Mouse (Mus musculus) stomach, postnatal 0 days (tissue): ENCODE results near the gene Gm21988. TPM values are rescaled to one million over a fixed set of nuclear protein-coding genes. Genes with fewer than 3 reads are reported as not detected.

Experiments
- ATAC-seq: fragments of 200-750 bp; cut with Nextera tagmentation; 2 replicates; pipeline ENCODE4 v1.8.0; 2017; ENCODE audit not compliant: low FRiP score, low TSS enrichment
- DNase-seq: peaks from one replicate; pipeline ENCODE4 v3.0.0-alpha.2; 2016; ENCODE audit warnings: low spot score
- H3K27ac ChIP-seq: fragments of 300-500 bp; sonication (generic); replicated peaks from 2 replicates; pipeline ENCODE4 v1.5.1; 2014; ENCODE audit warnings: mild to moderate bottlenecking, control low read depth
- H3K27me3 ChIP-seq: fragments of 300-500 bp; sonication (generic); 2 replicates; pipeline ENCODE4 v1.6.1; 2014; ENCODE audit warnings: low read length; ENCODE audit not compliant: control insufficient read depth, insufficient read depth
- H3K36me3 ChIP-seq: fragments of 300-500 bp; sonication (generic); 2 replicates; pipeline ENCODE4 v1.6.1; 2014; ENCODE audit warnings: low read length, mixed read lengths; ENCODE audit not compliant: control insufficient read depth, insufficient read depth
- H3K4me1 ChIP-seq: fragments of 300-500 bp; sonication (generic); replicated peaks from 2 replicates; pipeline ENCODE4 v1.6.1; 2014; ENCODE audit warnings: antibody characterized with exemption; ENCODE audit not compliant: control insufficient read depth, insufficient read depth
- H3K4me2 ChIP-seq: fragments of 300-500 bp; sonication (generic); replicated peaks from 2 replicates; pipeline ENCODE4 v1.6.1; 2014; ENCODE audit warnings: low read depth, mild to moderate bottlenecking, control low read depth, moderate library complexity
- H3K4me3 ChIP-seq: fragments of 300-500 bp; sonication (generic); 2 replicates; pipeline ENCODE4 v1.5.1; 2014; ENCODE audit warnings: low read depth, low read length, control low read depth
- H3K9ac ChIP-seq: fragments of 300-500 bp; sonication (generic); 2 replicates; pipeline ENCODE4 v1.6.1; 2014; ENCODE audit warnings: mild to moderate bottlenecking, low read length, control low read depth, mixed read lengths
- H3K9me3 ChIP-seq: fragments of 300-500 bp; sonication (generic); 2 replicates; pipeline ENCODE4 v1.6.1; 2016; ENCODE audit warnings: low read length; ENCODE audit not compliant: control insufficient read depth
- CTCF ChIP-seq: IDR thresholded peaks from 2 replicates; pipeline ENCODE4 v1.5.1; 2016; ENCODE audit warnings: antibody characterized with exemption, low read depth, mild to moderate bottlenecking, moderate library complexity
- EP300 ChIP-seq: optimal IDR thresholded peaks from 2 replicates; pipeline ENCODE3; 2016; ENCODE audit warnings: antibody characterized with exemption
- WGBS: fragments of 180-500 bp; shearing (Covaris S2); extraction: QIAGEN DNeasy Blood & Tissue Kit; methylation state at CpG from one replicate; pipeline ENCODE4 v1.1.7; 2014; 5-methylcytosine and 5-hydroxymethylcytosine counted together
- microRNA counts: library from miRNA; unstranded; fragments of <30 nt; microRNA quantifications from one replicate; lab custom pipeline; 2015
- microRNA-seq: library from miRNA; unstranded; fragments of <30 nt; microRNA quantifications from one replicate; pipeline ENCODE4, GENCODE M21; 2016
- polyA plus RNA-seq: library from polyadenylated mRNA; unstranded; fragments of >200 nt; fragmentation: Nextera tagmentation; extraction: Ambion mirVana; gene quantifications from 2 replicates; pipeline ENCODE4 v1.2.1, GENCODE M21; 2015

Gm21988 gene
- polyA plus RNA-seq, 1 experiment from 2014 or later, result 10.1 TPM

GRCm38 (mm10) chr11:70193354-70194285 lies 46.0 kb downstream of the Gm21988 start:
- TF ChIP-seq EP300 (no peak), CTCF (no peak)
- Histone ChIP-seq H3K9me3 (no peaks in the 10 kb centered on the region), H3K4me2 (no peak overlapping the region), H3K4me3 (no peak overlapping the region), H3K36me3 (no peaks in the 10 kb centered on the region), H3K27ac (peak overlapping the region; percentile 24; the same call in 1 of the 2 replicates), H3K4me1 (peaks cover 4% of the 10 kb centered on the region; the same call in 1 of the 2 replicates), H3K27me3 (no peaks in the 10 kb centered on the region), H3K9ac (no peak overlapping the region)
- ATAC-seq (no peak; the same call in 1 of the 2 replicates), DNase-seq (no peak)
- 26% methylated on average over 11 of the region's 11 CpGs for WGBS

DNA sequence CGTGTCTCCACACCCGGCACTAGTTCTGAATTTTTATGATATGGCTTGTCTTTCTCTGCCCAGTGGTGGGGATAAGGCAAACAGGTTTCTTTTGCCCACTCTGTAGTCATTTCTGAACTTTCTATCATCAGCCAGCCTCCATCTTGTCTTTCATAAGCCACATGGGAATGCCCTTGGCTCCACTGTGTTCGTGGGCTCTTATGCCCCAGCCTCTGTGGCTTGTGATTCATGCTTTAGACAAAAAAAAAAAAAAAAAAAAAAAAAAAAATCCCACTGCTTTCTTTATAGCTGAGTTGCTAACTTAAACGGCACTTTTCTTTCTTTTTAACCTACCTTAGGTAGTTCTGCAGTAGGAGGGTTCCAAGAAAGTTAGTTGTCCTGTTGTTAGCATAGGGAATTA lies 47.5 kb downstream of the Gm21988 start:
- WGBS, result 74% methylated on average over 4 of the region's 4 CpGs
- Histone ChIP-seq H3K4me3 (no peak overlapping the region), H3K36me3 (no peaks in the 10 kb centered on the region), H3K4me1 (peaks cover 4% of the 10 kb centered on the region; the same call in 1 of the 2 replicates), H3K27me3 (no peaks in the 10 kb centered on the region), H3K9ac (no peak overlapping the region), H3K9me3 (no peaks in the 10 kb centered on the region), H3K27ac (no peak overlapping the region), H3K4me2 (no peak overlapping the region)
- ATAC-seq (no peak), DNase-seq (no peak)
- TF ChIP-seq EP300 (no peak), CTCF (no peak)

- H3K4me1 ChIP-seq, result peaks cover 4% of the 10 kb centered on the region; the same call in 1 of the 2 replicates
- no peaks in the 10 kb centered on the region for H3K27me3 ChIP-seq
- TF ChIP-seq CTCF (no peak), EP300 (no peak)
- H3K4me3 ChIP-seq, result no peak overlapping the region
- 57% methylated on average over 6 of the region's 6 CpGs for WGBS
- no peak overlapping the region for H3K4me2 ChIP-seq
- H3K27ac ChIP-seq, result no peak overlapping the region
- H3K9me3 ChIP-seq, result no peaks in the 10 kb centered on the region
- DNase-seq (no peak), ATAC-seq (no peak)
- no peak overlapping the region for H3K9ac ChIP-seq
- no peaks in the 10 kb centered on the region for H3K36me3 ChIP-seq
Measured at GRCm38 (mm10) chr11:70191188-70191587, 48.4 kb downstream of the Gm21988 start.

GRCm38 (mm10) chr11:70189319-70190134 lies 50.1 kb downstream of the Gm21988 start:
- Histone ChIP-seq H3K27me3 (no peaks in the 10 kb centered on the region), H3K9ac (no peak overlapping the region), H3K4me1 (peaks cover 4% of the 10 kb centered on the region; the same call in 1 of the 2 replicates), H3K36me3 (no peaks in the 10 kb centered on the region), H3K27ac (peak overlapping the region; percentile 65), H3K4me2 (no peak overlapping the region), H3K4me3 (no peak overlapping the region), H3K9me3 (no peaks in the 10 kb centered on the region)
- ATAC-seq (no peak), DNase-seq (no peak)
- no peak for TF ChIP-seq CTCF
- no peak for TF ChIP-seq EP300
- 69% methylated on average over 28 of the region's 28 CpGs for WGBS

MicroRNAs within 50 kb of the gene (microRNA counts, 519-probe panel; counts per million panel counts)
- microRNA mmu-miR-195 (lab: Ali Mortazavi, UCI), result 2,985 counts per million, percentile 10 among the panel's probes with 10 or more counts
- microRNA mmu-miR-497 (lab: Ali Mortazavi, UCI), result 2,483 counts per million, percentile 5 among the panel's probes with 10 or more counts

Small RNA genes within 50 kb of the gene (microRNA-seq; reads per million reads assigned to microRNA genes)
- gene Mir195a (1,878 reads per million, percentile 79 among the genes with 10 or more reads in this experiment), gene Mir497 (not detected), gene Mir497b (not detected)

Other genes with a start within 250 kb of the Gm21988 start
- 536 and 544 TPM in 2 replicates for gene Gabarap, start 248.7 kb downstream of the Gm21988 start, polyA plus RNA-seq
- 34.4 and 38.5 TPM in 2 replicates for gene Phf23, start 244.1 kb downstream of the Gm21988 start, polyA plus RNA-seq
- gene Dvl2, start 239.2 kb downstream of the Gm21988 start, polyA plus RNA-seq, result 9.8 and 11.1 TPM in 2 replicates
- gene Acadvl, start 224.4 kb downstream of the Gm21988 start, polyA plus RNA-seq, result 136 and 143 TPM in 2 replicates
- gene Dlg4, start 222.9 kb downstream of the Gm21988 start, polyA plus RNA-seq, result 2.6 and 3.9 TPM in 2 replicates
- 0.70 and 0.83 TPM in 2 replicates for gene Asgr1, start 185.7 kb downstream of the Gm21988 start, polyA plus RNA-seq
- gene Asgr2, start 147.2 kb downstream of the Gm21988 start, polyA plus RNA-seq, result 0.19 and 0.30 TPM in 2 replicates
- gene Mgl2, start 109.5 kb downstream of the Gm21988 start, polyA plus RNA-seq, result 0.48 and 0.68 TPM in 2 replicates
- 1.0 and 1.4 TPM in 2 replicates for gene Clec10a, start 83.6 kb downstream of the Gm21988 start, polyA plus RNA-seq
- 2.5 and 3.1 TPM in 2 replicates for gene Slc16a11, start 27.1 kb downstream of the Gm21988 start, polyA plus RNA-seq
- 5.7 and 6.1 TPM in 2 replicates for gene Slc16a13, start 18.8 kb downstream of the Gm21988 start, polyA plus RNA-seq
- gene Bcl6b, start 10.0 kb downstream of the Gm21988 start, polyA plus RNA-seq, result 3.2 and 3.6 TPM in 2 replicates
- 81.0 and 83.6 TPM in 2 replicates for gene 0610010K14Rik, start 1.9 kb downstream of the Gm21988 start, polyA plus RNA-seq
- 317 and 326 TPM in 2 replicates for gene Rnasek, start within 50 bp of the Gm21988 start, polyA plus RNA-seq
- 13.8 and 16.5 TPM in 2 replicates for gene Alox12, start 15.5 kb upstream of the Gm21988 start, polyA plus RNA-seq
- 0.05 and 0.17 TPM in 2 replicates for gene Alox12e, start 82.8 kb upstream of the Gm21988 start, polyA plus RNA-seq
- gene Alox15, start 112.2 kb upstream of the Gm21988 start, polyA plus RNA-seq, result 3.2 and 12.3 TPM in 2 replicates
- gene Pelp1, start 170.2 kb upstream of the Gm21988 start, polyA plus RNA-seq, result 10.4 and 10.8 TPM in 2 replicates
- gene Arrb2, start 192.8 kb upstream of the Gm21988 start, polyA plus RNA-seq, result 9.0 and 9.5 TPM in 2 replicates
- gene Med11, start 212.1 kb upstream of the Gm21988 start, polyA plus RNA-seq, result 27.4 and 28.6 TPM in 2 replicates
- gene Zmynd15, start 219.6 kb upstream of the Gm21988 start, polyA plus RNA-seq, result 0.62 and 0.86 TPM in 2 replicates
- 15.8 and 18.1 TPM in 2 replicates for gene Cxcl16, start 220.2 kb upstream of the Gm21988 start, polyA plus RNA-seq